Mouse (Mus musculus) liver, embryonic 14.5 days (tissue): ENCODE data around the gene Amot.

ENCODE experiments used
- CTCF ChIP-seq: IDR thresholded peaks from 2 replicates; pipeline ENCODE4 v1.5.1; 2016; ENCODE audit warnings: antibody characterized with exemption, low read depth, control low read depth
- EP300 ChIP-seq: IDR thresholded peaks from 2 replicates; pipeline ENCODE4 v1.6.1; 2016; ENCODE audit warnings: antibody characterized with exemption, low read depth

GRCm38 (mm10) chrX:145504717-145505415 lies at the start of gene Amot:
- TF ChIP-seq EP300, result no peak
- TF ChIP-seq CTCF, result no peak
